Mouse (Mus musculus) midbrain, embryonic 15.5 days (tissue): Measurements from ENCODE around the gene Hinfp. TPM values are rescaled to one million over a fixed set of nuclear protein-coding genes. Genes with fewer than 3 reads are reported as not detected.

ENCODE experiments used
- ATAC-seq: fragments of 200-750 bp; cut with Nextera tagmentation; replicated peaks from 2 replicates; pipeline ENCODE4 v1.8.0; 2017; ENCODE audit warnings: moderate TSS enrichment
- H3K27ac ChIP-seq: fragments of 300-500 bp; sonication (generic); 2 replicates; pipeline ENCODE4 v1.5.1; 2015; ENCODE audit warnings: mild to moderate bottlenecking, inconsistent platforms
- H3K27me3 ChIP-seq: fragments of 300-500 bp; sonication (generic); replicated peaks from 2 replicates; pipeline ENCODE4 v1.6.1; 2015; ENCODE audit warnings: inconsistent platforms
- H3K36me3 ChIP-seq: fragments of 300-500 bp; sonication (generic); replicated peaks from 2 replicates; pipeline ENCODE4 v1.6.1; 2015; ENCODE audit warnings: inconsistent platforms
- H3K4me1 ChIP-seq: fragments of 300-500 bp; sonication (generic); 2 replicates; pipeline ENCODE4 v1.6.1; 2015; ENCODE audit warnings: inconsistent platforms
- H3K4me2 ChIP-seq: fragments of 300-500 bp; sonication (generic); 2 replicates; pipeline ENCODE4 v1.6.1; 2015; ENCODE audit warnings: inconsistent platforms, mild to moderate bottlenecking, moderate library complexity
- H3K4me3 ChIP-seq: fragments of 300-500 bp; sonication (generic); 2 replicates; pipeline ENCODE4 v1.5.1; 2015; ENCODE audit warnings: mild to moderate bottlenecking, inconsistent platforms
- H3K9ac ChIP-seq: fragments of 300-500 bp; sonication (generic); 2 replicates; pipeline ENCODE4 v1.6.1; 2015; ENCODE audit warnings: mild to moderate bottlenecking, inconsistent platforms
- H3K9me3 ChIP-seq: fragments of 300-500 bp; sonication (generic); 2 replicates; pipeline ENCODE4 v1.6.1; 2016; ENCODE audit warnings: inconsistent platforms
- WGBS: fragments of 180-500 bp; shearing (Covaris S2); methylation state at CpG from one replicate; pipeline ENCODE4 v1.1.7; 2015; ENCODE audit warnings: mixed read lengths; 5-methylcytosine and 5-hydroxymethylcytosine counted together
- polyA plus RNA-seq: library from polyadenylated mRNA; unstranded; fragments of >200 nt; fragmentation: Nextera tagmentation; extraction: Ambion mirVana; gene quantifications from 2 replicates; pipeline ENCODE4 v1.2.1, GENCODE M21; 2015

The Hinfp gene
- polyA plus RNA-seq, 1 experiment from 2014 or later: 30.5 TPM

DNA sequence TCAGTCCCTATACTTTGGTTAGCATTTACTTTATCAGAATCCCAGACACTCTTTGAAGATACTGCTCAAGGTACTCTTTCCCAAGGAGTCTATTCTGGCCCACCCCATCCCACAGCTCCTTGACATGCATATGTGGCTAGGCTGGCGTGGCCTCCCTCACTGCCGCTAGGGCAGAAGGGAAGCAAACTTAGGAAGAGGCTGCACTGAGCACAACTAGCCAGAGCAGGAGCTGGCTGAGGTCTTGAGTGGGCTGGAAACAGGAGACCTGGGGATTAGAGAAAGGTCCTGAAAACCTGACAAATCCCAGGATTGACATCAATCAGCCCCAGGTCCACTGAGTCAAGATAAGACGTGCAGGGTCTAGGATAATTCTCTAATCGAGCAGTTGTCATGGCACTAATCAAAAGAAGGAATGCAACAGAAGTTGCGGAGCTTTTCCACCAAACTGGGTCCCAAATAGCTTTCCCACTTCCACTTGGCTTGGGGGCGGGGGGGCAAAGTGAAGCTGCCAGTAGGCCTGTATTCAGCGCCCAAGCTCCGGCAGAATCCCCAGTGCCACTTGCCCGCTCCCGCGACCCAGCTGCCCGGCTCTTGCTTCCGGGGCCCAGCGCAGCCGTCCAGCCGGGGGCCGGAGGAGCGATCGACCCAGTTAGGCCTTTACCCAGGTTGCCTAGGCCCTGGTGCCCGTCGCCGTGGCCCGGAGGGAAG, 38.0 kb downstream of the Hinfp start:
- no peaks in the 10 kb centered on the region for H3K36me3 ChIP-seq
- peak overlapping the region; percentile 39 for H3K9ac ChIP-seq
- H3K27me3 ChIP-seq: no peaks in the 10 kb centered on the region
- 5% methylated on average over 23 of the region's 23 CpGs for WGBS
- ATAC-seq: peak; percentile 17; the same call in 1 of the 2 replicates
- H3K27ac ChIP-seq: peak overlapping the region; percentile 71
- H3K4me2 ChIP-seq: peak overlapping the region; percentile 57
- peaks cover 38% of the 10 kb centered on the region for H3K4me1 ChIP-seq
- H3K4me3 ChIP-seq: peak overlapping the region; percentile 36
- no peaks in the 10 kb centered on the region for H3K9me3 ChIP-seq

DNA sequence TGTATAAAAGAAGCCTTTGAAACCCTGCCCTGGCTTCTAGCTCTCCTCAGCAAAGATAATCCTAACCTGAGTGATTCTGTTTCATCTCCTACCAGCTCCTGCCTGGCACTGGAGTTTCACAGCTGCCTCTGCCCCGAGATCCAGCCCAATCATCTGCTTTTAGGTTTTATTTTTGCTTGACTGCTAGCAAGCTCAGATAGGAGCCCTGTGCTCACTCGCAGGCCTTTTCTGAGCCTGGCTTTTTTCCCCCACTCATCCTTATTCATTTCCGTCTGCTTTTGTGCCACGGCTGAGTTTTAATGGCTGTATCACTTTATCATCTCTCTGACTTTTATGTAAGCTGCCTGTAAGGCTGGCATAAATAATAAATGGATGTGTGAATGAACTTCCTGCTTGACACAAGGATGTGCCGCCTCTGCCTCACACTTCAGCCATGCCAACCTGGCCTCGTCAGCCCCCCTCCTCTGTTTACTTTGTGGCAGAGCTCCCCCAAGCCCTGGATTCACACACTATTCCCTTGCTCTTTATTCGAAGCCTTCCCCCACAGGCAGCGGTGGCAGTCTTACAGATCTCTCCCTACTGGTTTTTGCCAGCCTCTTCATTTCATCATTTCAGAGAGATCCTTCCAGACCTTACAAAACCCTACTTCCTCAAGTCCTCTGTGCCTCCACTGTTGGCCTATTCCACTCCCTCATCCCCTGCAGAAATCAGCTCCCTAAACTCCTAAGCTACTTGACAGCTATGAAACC, 38.8 kb downstream of the Hinfp start:
- no peaks in the 10 kb centered on the region for H3K27me3 ChIP-seq
- peak overlapping the region; percentile 71 for H3K27ac ChIP-seq
- H3K9me3 ChIP-seq: no peaks in the 10 kb centered on the region
- H3K4me2 ChIP-seq: no peak overlapping the region
- ATAC-seq: no peak
- H3K4me3 ChIP-seq: no peak overlapping the region
- peaks cover 38% of the 10 kb centered on the region for H3K4me1 ChIP-seq
- H3K9ac ChIP-seq: no peak overlapping the region
- 39% methylated on average over 8 of the region's 8 CpGs for WGBS
- no peaks in the 10 kb centered on the region for H3K36me3 ChIP-seq

DNA sequence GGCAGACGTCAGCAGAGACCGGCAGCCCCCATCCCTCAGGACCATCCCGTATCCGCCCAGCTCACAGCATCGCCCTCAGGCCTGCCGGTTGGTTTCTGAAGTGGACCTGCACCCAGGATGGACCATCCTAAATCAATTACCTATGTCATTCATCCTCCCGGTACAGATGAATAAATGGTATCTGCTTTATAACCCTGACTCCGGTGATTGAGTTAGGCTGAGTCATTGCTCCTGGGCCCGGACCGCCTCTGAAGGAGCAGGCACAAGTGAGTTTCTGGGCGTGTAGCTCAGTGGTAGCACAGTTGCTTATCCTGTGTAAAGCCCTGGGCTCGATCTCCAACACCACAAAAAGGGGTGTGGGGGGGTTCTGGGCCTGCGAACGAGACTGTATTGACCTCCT, 44.1 kb downstream of the Hinfp start:
- 86% methylated on average over 14 of the region's 14 CpGs for WGBS

DNA sequence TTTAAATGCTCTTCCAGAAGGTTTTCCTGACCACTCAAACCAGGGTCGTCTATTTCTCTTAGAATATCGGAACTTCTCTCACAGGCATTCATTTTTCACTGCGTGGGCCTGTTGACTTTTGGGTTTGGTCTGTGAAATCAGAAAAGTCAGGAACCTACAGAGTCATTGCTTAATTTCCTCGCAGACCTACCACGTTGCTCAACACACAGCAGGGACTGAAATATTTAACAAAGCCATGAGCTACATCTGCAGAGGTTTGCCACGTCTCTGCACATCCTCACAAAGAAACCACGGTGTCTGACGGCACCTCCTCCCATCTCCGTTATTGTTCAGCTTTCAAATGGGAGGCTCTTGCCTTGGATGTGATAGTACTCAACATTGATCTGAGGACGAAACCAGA, 46.5 kb downstream of the Hinfp start:
- Histone ChIP-seq H3K9ac (no peak overlapping the region), H3K27ac (no peak overlapping the region), H3K4me1 (peaks cover 22% of the 10 kb centered on the region), H3K27me3 (no peaks in the 10 kb centered on the region), H3K4me2 (no peak overlapping the region), H3K36me3 (no peaks in the 10 kb centered on the region), H3K9me3 (no peaks in the 10 kb centered on the region), H3K4me3 (no peak overlapping the region)
- WGBS: 75% methylated on average over 10 of the region's 10 CpGs
- no peak for ATAC-seq

More for the DNA sequence above, 44.1 kb downstream of the Hinfp start:
- Histone ChIP-seq H3K9me3 (no peaks in the 10 kb centered on the region), H3K27me3 (no peaks in the 10 kb centered on the region), H3K4me3 (no peak overlapping the region), H3K4me2 (no peak overlapping the region), H3K9ac (no peak overlapping the region), H3K27ac (no peak overlapping the region), H3K36me3 (no peaks in the 10 kb centered on the region), H3K4me1 (peaks cover 19% of the 10 kb centered on the region)
- no peak for ATAC-seq

DNA sequence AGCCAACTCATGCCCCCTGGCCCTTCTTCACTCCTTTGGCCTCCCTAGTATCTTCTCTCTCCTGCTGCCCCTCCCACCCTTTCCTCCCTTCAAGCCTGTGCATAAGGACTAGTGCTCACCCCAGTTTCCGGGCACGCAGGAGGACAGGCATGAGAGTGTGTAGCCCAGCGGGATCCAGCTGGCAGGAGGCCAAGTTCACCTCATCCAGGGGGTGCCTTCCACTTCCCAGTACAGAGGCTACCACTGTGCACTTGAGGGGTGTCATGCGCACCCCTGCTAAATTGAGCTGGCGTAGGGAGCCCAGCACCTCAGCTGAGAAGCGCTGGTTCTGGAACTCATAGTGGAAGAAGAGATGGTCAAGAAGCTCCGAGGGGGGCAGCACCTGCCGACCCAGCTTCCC, 49.3 kb downstream of the Hinfp start:
- WGBS: 86% methylated on average over 8 of the region's 8 CpGs

DNA sequence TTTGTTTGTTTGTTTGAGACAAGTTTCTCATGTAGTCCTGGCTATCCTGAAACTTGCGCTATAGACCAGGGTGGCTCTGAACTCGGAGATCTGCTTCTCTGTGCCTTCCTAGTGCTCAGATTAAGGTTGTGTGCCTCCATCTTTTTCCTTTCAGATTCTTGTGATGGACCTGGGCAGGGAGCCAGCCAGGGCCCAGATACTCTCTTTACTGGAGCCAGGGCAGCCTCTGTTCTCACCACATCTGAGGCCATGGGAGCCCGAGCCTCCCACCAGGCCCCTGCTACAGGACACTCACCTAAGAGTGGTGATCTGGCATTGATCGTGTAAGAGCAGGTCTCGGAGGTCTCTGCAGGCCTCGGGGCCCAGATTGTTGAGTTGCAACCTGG, 50.3 kb downstream of the Hinfp start:
- Histone ChIP-seq H3K4me1 (peaks cover 39% of the 10 kb centered on the region), H3K9ac (no peak overlapping the region), H3K27me3 (no peaks in the 10 kb centered on the region), H3K4me2 (peak overlapping the region; percentile 26), H3K9me3 (no peaks in the 10 kb centered on the region), H3K36me3 (no peaks in the 10 kb centered on the region), H3K4me3 (no peak overlapping the region), H3K27ac (peak overlapping the region; percentile 80)
- 32% methylated on average over 6 of the region's 6 CpGs for WGBS
- 0 out of 2 replicates have a peak, but pooled peaks have one; percentile 46 for ATAC-seq

More for the DNA sequence above, 49.3 kb downstream of the Hinfp start:
- ATAC-seq: no peak
- peaks cover 34% of the 10 kb centered on the region for H3K4me1 ChIP-seq
- no peaks in the 10 kb centered on the region for H3K27me3 ChIP-seq
- no peaks in the 10 kb centered on the region for H3K9me3 ChIP-seq
- H3K4me3 ChIP-seq: no peak overlapping the region
- H3K4me2 ChIP-seq: no peak overlapping the region
- no peak overlapping the region for H3K9ac ChIP-seq
- H3K27ac ChIP-seq: peak overlapping the region; percentile 80; the same call in 1 of the 2 replicates
- H3K36me3 ChIP-seq: no peaks in the 10 kb centered on the region

DNA sequence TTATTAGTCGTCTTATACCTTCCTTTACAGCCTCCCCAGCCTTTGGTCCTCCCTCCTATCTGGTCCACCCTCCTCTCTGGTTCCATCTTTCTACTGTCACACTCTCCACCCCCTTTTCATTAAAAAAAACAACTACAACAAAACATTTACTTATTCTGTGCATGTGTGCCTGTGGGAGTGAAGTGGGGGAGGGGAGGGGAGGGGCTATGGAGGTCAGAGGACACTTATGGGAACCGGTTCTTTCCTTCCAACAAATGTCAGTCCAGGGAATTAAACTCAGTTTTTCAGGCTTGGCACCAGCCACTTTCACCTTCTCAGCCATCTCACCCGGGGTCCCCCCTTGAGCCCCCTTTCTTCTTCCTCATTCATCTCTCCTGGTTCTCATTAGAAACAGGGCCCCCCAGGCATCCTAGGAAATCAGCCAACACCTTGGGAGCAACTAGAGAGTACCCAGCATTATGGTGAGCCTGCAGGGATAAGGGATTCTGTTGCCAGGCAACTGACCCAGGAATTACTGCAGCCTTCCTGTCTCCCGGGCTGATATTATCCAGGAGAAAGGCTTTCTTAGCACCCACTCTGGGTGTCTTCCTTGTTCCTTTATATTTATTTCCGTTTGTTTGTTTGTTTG, 50.8 kb downstream of the Hinfp start:
- H3K9ac ChIP-seq: no peak overlapping the region

DNA sequence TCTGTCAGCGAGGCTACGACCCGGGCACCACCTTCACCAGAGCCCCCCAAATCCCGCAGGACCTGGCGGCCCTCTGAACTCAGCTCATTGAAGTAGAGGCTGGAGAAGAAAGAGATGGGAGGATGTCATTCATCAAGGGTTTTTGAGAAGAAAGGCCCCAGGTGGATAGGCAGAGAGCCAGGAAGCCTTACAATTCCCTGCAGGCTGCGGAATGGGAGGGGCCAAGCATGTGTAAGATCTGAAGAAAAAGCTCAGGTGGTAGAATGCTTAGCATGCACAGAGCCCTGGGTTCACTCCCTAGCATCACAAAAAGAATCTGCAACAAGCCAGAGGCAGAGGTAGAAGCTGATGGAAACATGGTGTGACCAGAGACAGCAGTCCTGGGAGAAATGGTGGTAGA, 52.0 kb downstream of the Hinfp start:
- no peak overlapping the region for H3K9ac ChIP-seq
- WGBS: 62% methylated on average over 6 of the region's 6 CpGs
- H3K4me3 ChIP-seq: no peak overlapping the region
- no peak overlapping the region for H3K4me2 ChIP-seq
- H3K9me3 ChIP-seq: no peaks in the 10 kb centered on the region
- ATAC-seq: no peak
- no peaks in the 10 kb centered on the region for H3K36me3 ChIP-seq
- no peaks in the 10 kb centered on the region for H3K27me3 ChIP-seq
- H3K4me1 ChIP-seq: peaks cover 44% of the 10 kb centered on the region
- H3K27ac ChIP-seq: peak overlapping the region; percentile 80

More for the DNA sequence above, 50.8 kb downstream of the Hinfp start:
- peak; percentile 82 for ATAC-seq
- WGBS: 2% methylated on average over 5 of the region's 5 CpGs
- Histone ChIP-seq H3K4me1 (peaks cover 44% of the 10 kb centered on the region), H3K4me3 (no peak overlapping the region), H3K4me2 (peak overlapping the region; percentile 26), H3K9me3 (no peaks in the 10 kb centered on the region), H3K36me3 (no peaks in the 10 kb centered on the region), H3K27me3 (no peaks in the 10 kb centered on the region), H3K27ac (peak overlapping the region; percentile 80)

DNA sequence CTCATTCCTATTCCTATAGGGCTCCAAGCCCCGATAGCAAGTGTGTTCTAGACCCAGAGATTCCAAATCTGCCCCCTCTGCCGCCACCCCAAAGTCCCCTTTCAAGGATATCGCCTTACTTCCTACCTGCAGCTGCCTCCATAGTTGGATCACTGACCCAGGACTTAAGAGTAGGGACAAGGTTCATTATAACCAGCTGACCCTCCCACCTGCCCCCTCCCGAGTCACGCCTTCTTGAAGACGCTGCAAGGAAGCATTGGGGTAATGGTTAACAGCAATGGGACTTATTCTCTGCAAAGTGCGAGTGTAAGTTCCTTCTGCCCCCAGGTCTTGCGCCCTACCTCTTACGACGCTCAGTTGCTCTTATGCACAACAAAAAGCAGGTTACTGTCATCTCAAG, 54.2 kb downstream of the Hinfp start, which contains the start of gene Pdzd3:
Pdzd3 (minus strand) TSS at position 158 of the 400 bp plus-strand sequence.
- Histone ChIP-seq H3K9me3 (no peaks in the 10 kb centered on the region), H3K4me1 (peaks cover 43% of the 10 kb centered on the region), H3K27me3 (no peaks in the 10 kb centered on the region), H3K4me3 (no peak within 1 kb of the TSS), H3K36me3 (no peaks in the 10 kb centered on the region), H3K27ac (no peak within 1 kb of the TSS), H3K9ac (no peak within 1 kb of the TSS), H3K4me2 (no peak within 1 kb of the TSS)
- no peak for ATAC-seq
- 89% methylated on average over 10 of the region's 10 CpGs for WGBS

DNA sequence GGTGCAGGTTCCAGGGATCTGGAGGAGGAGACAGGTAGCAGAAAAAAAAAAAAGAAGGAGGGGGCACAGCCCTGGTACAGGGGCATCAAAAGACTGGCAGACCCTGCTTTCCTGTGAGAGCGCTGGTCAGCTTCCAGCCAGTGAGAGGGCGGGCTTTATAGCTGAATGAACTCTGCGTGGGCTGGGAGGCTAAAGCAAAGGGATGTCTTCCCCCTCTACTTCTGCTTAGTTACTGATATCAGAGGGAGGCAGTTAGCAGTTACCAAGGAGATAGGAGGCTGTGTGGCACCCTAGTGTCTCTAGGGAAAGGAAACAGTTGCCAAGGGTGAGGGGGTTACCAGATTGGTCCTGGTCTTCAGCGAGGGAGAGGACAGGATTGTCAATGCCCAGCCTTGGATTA, 55.0 kb downstream of the Hinfp start:
- no peaks in the 10 kb centered on the region for H3K27me3 ChIP-seq
- no peak overlapping the region for H3K27ac ChIP-seq
- H3K9me3 ChIP-seq: no peaks in the 10 kb centered on the region
- no peak overlapping the region for H3K9ac ChIP-seq
- WGBS: 31% methylated on average over 4 of the region's 4 CpGs
- no peak overlapping the region for H3K4me3 ChIP-seq
- no peaks in the 10 kb centered on the region for H3K36me3 ChIP-seq
- ATAC-seq: no peak
- H3K4me2 ChIP-seq: no peak overlapping the region
- H3K4me1 ChIP-seq: peaks cover 36% of the 10 kb centered on the region

DNA sequence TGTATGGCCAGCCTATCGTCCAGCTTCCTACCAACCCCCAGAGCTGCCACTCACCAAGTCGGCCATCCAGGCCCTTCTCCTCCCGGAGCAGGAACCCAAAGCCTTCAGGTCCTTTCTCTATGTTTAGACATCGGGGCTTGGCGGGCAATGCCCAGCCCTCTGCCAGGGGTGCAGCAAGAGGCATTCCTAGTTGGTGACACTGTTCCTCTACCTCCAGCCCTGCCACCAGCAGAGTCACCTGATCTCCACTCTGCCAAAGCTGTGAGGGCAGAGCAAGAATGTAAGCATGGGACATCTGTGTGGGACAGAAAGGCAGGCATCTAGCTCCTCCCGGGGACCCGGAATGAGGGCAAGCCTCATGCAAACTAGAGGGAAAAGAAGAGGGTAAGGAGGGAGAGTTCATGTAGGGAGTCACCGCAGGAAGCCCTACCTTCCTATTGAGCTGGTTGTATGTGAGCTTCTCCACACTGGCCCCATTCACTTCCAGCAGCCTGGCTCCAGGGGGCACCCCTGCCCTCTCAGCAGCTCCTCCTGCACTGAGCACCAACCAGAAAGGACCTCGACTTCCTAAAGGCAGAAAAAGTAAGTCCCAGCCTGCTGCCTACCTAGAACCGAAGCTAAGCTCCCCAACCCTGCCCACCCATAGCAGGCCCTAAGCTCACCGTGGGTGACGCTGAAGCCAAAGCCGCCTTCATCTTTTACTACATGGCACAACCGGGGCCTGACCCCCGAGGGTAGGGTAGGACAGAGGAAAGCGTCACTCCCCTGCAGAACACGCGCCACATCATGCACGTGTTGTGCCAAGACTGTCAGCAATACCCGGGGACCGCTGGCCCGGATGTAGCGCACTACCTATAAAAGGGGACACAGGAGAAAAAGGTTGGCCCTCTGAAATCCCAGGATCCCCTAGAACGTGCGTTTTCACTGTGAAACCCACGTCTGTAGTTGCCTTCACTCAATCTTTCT, 56.0 kb downstream of the Hinfp start:
- peaks cover 27% of the 10 kb centered on the region for H3K4me1 ChIP-seq
- H3K4me3 ChIP-seq: no peak overlapping the region
- H3K9me3 ChIP-seq: no peaks in the 10 kb centered on the region
- peak; percentile 65; the same call in 1 of the 2 replicates for ATAC-seq
- H3K36me3 ChIP-seq: no peaks in the 10 kb centered on the region
- H3K9ac ChIP-seq: no peak overlapping the region
- 0 out of 2 replicates have a peak overlapping the region, but pooled peaks have one; percentile 3 for H3K4me2 ChIP-seq
- 47% methylated on average over 26 of the region's 26 CpGs for WGBS
- H3K27me3 ChIP-seq: no peaks in the 10 kb centered on the region
- H3K27ac ChIP-seq: no peak overlapping the region
